Mouse (Mus musculus): ENCODE measurements around the gene Plxdc1.

DNA sequence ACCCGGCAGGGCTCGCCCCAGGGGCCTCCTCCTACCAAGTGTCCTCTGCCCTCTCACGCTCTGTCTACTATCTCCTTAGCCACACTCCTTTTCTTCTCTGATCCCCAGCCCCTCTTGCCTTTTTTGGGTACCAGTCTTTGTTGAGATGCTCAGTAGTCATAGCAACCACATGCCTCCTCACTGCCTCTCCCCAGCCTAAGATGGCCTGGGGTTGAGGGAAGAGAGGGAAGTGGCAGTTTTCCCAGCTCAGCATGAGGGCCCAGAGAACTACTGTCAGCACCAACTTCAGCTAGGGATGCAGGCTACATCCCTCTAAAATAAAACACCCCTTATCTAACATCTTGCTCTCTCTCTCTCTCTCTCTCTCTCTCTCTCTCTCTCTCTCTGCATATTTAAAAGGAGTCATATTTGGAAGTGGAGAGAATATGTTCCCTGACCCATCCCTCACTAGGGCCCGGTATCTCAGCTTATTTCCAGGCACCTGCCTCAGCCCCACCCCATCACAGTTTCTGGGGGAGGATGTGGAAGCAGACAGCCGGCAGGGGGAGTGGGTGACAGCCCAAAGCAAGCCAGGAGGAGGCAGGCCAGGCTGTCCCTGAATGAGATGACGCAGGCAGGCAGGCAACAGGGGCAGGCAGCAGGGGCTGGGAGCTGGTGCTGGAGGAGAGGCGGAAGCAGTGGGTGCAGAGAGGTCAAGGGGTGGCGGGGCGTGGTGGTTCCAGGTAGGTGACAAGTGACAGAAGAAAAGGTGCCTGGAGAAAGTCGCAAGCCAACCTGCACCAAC is 32.8 kb upstream of the Plxdc1 start:
- TF ChIP-seq GATA1 (IDR thresholded peaks at IDR 0.05; ENCODE audit: low read length) (no peak), TAL1 (IDR thresholded peaks at IDR 0.05; ENCODE audit: low read length) (no peak)

Measured in erythroblast, embryonic 14.5 days (primary cell).